Mouse (Mus musculus): ENCODE measurements around the gene Krtcap3. TPM values are rescaled to one million over a fixed set of nuclear protein-coding genes. Genes with fewer than 3 reads are reported as not detected.

Gene Krtcap3
- polyA plus RNA-seq, 1 experiment, result 56.2 TPM

- no peaks in the 10 kb centered on the region for H3K27me3 ChIP-seq (ENCODE audit: control insufficient read depth, insufficient read depth, low read length)
- 0 out of 2 replicates have a peak, but pooled peaks cover 2% of the 10 kb centered on the region for H3K4me1 ChIP-seq (replicated peaks; ENCODE audit: control insufficient read depth, insufficient read depth, low read length)
- no peak overlapping the region for H3K4me3 ChIP-seq (ENCODE audit: control insufficient read depth, insufficient read depth, low read length)
- TF ChIP-seq POLR2A (IDR thresholded peaks at IDR 0.05; ENCODE audit: control insufficient read depth, extremely low read depth, insufficient read depth, low read length, poor library complexity), result no peak
- TF ChIP-seq CTCF (IDR thresholded peaks at IDR 0.05; ENCODE audit: borderline replicate concordance, control insufficient read depth, extremely low read depth, insufficient read depth, low read length, poor library complexity), result no peak
- peaks cover 5% of the 10 kb centered on the region for H3K36me3 ChIP-seq (ENCODE audit: control insufficient read depth, insufficient read depth, low read length)
- 64% methylated on average over 2 of the region's 2 CpGs for WGBS
- DNase-seq, result no peak
- no peak overlapping the region for H3K27ac ChIP-seq (ENCODE audit: control insufficient read depth, insufficient read depth, low read length)
Observed at GRCm38 (mm10) chr5:31255971-31256370, 4.5 kb downstream of the Krtcap3 start.

- H3K36me3 ChIP-seq (ENCODE audit: control insufficient read depth, insufficient read depth, low read length), result no peaks in the 10 kb centered on the region
- TF ChIP-seq CTCF (IDR thresholded peaks at IDR 0.05; ENCODE audit: borderline replicate concordance, control insufficient read depth, extremely low read depth, insufficient read depth, low read length, poor library complexity) (no peak), POLR2A (IDR thresholded peaks at IDR 0.05; ENCODE audit: control insufficient read depth, extremely low read depth, insufficient read depth, low read length, poor library complexity) (no peak)
- H3K4me3 ChIP-seq (ENCODE audit: control insufficient read depth, insufficient read depth, low read length), result no peak overlapping the region
- no peaks in the 10 kb centered on the region for H3K4me1 ChIP-seq (replicated peaks; ENCODE audit: control insufficient read depth, insufficient read depth, low read length)
- 95% methylated on average over 11 of the region's 11 CpGs for WGBS
- no peaks in the 10 kb centered on the region for H3K27me3 ChIP-seq (ENCODE audit: control insufficient read depth, insufficient read depth, low read length)
- no peak for DNase-seq
- no peak overlapping the region for H3K27ac ChIP-seq (ENCODE audit: control insufficient read depth, insufficient read depth, low read length)
Observed at GRCm38 (mm10) chr5:31257616-31258015, 6.1 kb downstream of the Krtcap3 start.

GRCm38 (mm10) chr5:31266101-31266500 lies 14.6 kb downstream of the Krtcap3 start:
- Histone ChIP-seq H3K27ac (ENCODE audit: control insufficient read depth, insufficient read depth, low read length) (no peak overlapping the region), H3K4me3 (ENCODE audit: control insufficient read depth, insufficient read depth, low read length) (no peak overlapping the region), H3K4me1 (replicated peaks; ENCODE audit: control insufficient read depth, insufficient read depth, low read length) (no peaks in the 10 kb centered on the region), H3K27me3 (ENCODE audit: control insufficient read depth, insufficient read depth, low read length) (no peaks in the 10 kb centered on the region), H3K36me3 (ENCODE audit: control insufficient read depth, insufficient read depth, low read length) (no peaks in the 10 kb centered on the region)
- no peak for DNase-seq
- no peak for TF ChIP-seq POLR2A (IDR thresholded peaks at IDR 0.05; ENCODE audit: control insufficient read depth, extremely low read depth, insufficient read depth, low read length, poor library complexity)
- TF ChIP-seq CTCF (IDR thresholded peaks at IDR 0.05; ENCODE audit: borderline replicate concordance, control insufficient read depth, extremely low read depth, insufficient read depth, low read length, poor library complexity), result no peak
- 90% methylated on average over 7 of the region's 7 CpGs for WGBS

- H3K36me3 ChIP-seq (ENCODE audit: control insufficient read depth, insufficient read depth, low read length), result no peaks in the 10 kb centered on the region
- H3K4me3 ChIP-seq (ENCODE audit: control insufficient read depth, insufficient read depth, low read length), result no peak overlapping the region
- no peak overlapping the region for H3K27ac ChIP-seq (ENCODE audit: control insufficient read depth, insufficient read depth, low read length)
- TF ChIP-seq POLR2A (IDR thresholded peaks at IDR 0.05; ENCODE audit: control insufficient read depth, extremely low read depth, insufficient read depth, low read length, poor library complexity) (no peak), CTCF (IDR thresholded peaks at IDR 0.05; ENCODE audit: borderline replicate concordance, control insufficient read depth, extremely low read depth, insufficient read depth, low read length, poor library complexity) (no peak)
- 68% methylated on average over 6 of the region's 6 CpGs for WGBS
- DNase-seq, result no peak
- H3K4me1 ChIP-seq (replicated peaks; ENCODE audit: control insufficient read depth, insufficient read depth, low read length), result no peaks in the 10 kb centered on the region
- H3K27me3 ChIP-seq (ENCODE audit: control insufficient read depth, insufficient read depth, low read length), result no peaks in the 10 kb centered on the region
Observed at GRCm38 (mm10) chr5:31267686-31268085, 16.2 kb downstream of the Krtcap3 start.

- Histone ChIP-seq H3K27me3 (ENCODE audit: control insufficient read depth, insufficient read depth, low read length) (no peaks in the 10 kb centered on the region), H3K27ac (ENCODE audit: control insufficient read depth, insufficient read depth, low read length) (no peak overlapping the region), H3K36me3 (ENCODE audit: control insufficient read depth, insufficient read depth, low read length) (no peaks in the 10 kb centered on the region), H3K4me3 (ENCODE audit: control insufficient read depth, insufficient read depth, low read length) (no peak overlapping the region), H3K4me1 (replicated peaks; ENCODE audit: control insufficient read depth, insufficient read depth, low read length) (no peaks in the 10 kb centered on the region)
- no peak for DNase-seq
- WGBS, result 95% methylated on average over 6 of the region's 6 CpGs
- no peak for TF ChIP-seq CTCF (IDR thresholded peaks at IDR 0.05; ENCODE audit: borderline replicate concordance, control insufficient read depth, extremely low read depth, insufficient read depth, low read length, poor library complexity)
Observed at GRCm38 (mm10) chr5:31273018-31273417, 21.5 kb downstream of the Krtcap3 start.

GRCm38 (mm10) chr5:31279245-31279988 lies 27.9 kb downstream of the Krtcap3 start:
- peak; percentile 7 for DNase-seq
- TF ChIP-seq POLR2A (IDR thresholded peaks at IDR 0.05; ENCODE audit: control insufficient read depth, extremely low read depth, insufficient read depth, low read length, poor library complexity), result no peak
- TF ChIP-seq CTCF (IDR thresholded peaks at IDR 0.05; ENCODE audit: borderline replicate concordance, control insufficient read depth, extremely low read depth, insufficient read depth, low read length, poor library complexity), result no peak
- Histone ChIP-seq H3K27me3 (ENCODE audit: control insufficient read depth, insufficient read depth, low read length) (no peaks in the 10 kb centered on the region), H3K36me3 (ENCODE audit: control insufficient read depth, insufficient read depth, low read length) (no peaks in the 10 kb centered on the region), H3K27ac (ENCODE audit: control insufficient read depth, insufficient read depth, low read length) (no peak overlapping the region), H3K4me3 (ENCODE audit: control insufficient read depth, insufficient read depth, low read length) (no peak overlapping the region), H3K4me1 (replicated peaks; ENCODE audit: control insufficient read depth, insufficient read depth, low read length) (no peaks in the 10 kb centered on the region)
- 44% methylated on average over 20 of the region's 20 CpGs for WGBS
